Mouse (Mus musculus): ENCODE data around the gene Tgm2. TPM values are rescaled to one million over a fixed set of nuclear protein-coding genes. Genes with fewer than 3 reads are reported as not detected.

Tgm2 gene
- polyA plus RNA-seq, 1 experiment = 15.8 TPM

DNA sequence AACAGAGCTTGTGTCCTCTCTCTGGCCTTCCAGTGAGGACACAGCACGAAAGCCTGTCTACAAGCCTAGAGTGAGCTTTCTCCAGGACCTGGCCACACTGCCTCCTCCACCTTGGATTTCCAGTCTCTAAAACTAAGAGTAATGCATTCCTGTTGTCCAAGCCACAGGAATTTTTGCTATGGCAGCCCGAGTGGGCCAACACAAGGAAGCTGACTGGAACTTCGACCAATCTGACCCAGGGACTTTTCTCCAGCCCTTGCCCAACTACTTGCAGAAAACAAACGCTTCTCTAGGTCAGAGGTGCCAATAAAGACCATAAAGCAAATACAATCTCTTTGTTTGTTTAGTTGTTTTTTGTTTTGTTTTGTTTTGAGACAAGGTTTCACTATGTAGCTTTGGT, 56.1 kb downstream of the Tgm2 start:
- Histone ChIP-seq H3K4me1 (ENCODE audit: control insufficient read depth, insufficient read depth, low read length) (peaks cover 12% of the 10 kb centered on the region), H3K27ac (ENCODE audit: insufficient read depth, low read length) (no peak overlapping the region), H3K4me3 (ENCODE audit: insufficient read depth, low read length) (no peak overlapping the region)
- TF ChIP-seq POLR2A (IDR thresholded peaks at IDR 0.05; ENCODE audit: low read depth, low read length) (no peak), CTCF (IDR thresholded peaks at IDR 0.05; ENCODE audit: borderline replicate concordance, insufficient read depth, low read length) (no peak)

DNA sequence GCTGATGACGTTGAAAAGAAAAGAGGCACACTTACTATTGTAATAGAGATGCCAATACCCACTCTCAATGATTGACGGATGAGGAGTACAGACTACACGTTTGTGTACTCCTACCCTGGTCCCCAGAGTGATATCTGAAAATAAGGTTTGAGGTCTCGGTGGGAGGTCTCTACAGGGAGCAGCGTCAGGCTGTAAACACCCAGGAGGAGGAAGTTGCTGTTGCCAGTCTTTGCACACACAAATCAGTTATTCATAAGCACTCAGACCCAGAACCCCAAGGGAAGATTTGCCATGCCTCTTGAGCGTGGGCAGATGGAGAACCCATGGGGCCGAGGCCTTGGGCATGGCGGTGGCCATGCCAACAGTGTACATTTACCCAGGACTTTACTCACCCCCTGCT, 61.8 kb downstream of the Tgm2 start:
- no peak overlapping the region for H3K4me3 ChIP-seq (ENCODE audit: insufficient read depth, low read length)
- H3K27ac ChIP-seq (ENCODE audit: insufficient read depth, low read length) = no peak overlapping the region
- no peaks in the 10 kb centered on the region for H3K4me1 ChIP-seq (ENCODE audit: control insufficient read depth, insufficient read depth, low read length)
- TF ChIP-seq POLR2A (IDR thresholded peaks at IDR 0.05; ENCODE audit: low read depth, low read length) = no peak

DNA sequence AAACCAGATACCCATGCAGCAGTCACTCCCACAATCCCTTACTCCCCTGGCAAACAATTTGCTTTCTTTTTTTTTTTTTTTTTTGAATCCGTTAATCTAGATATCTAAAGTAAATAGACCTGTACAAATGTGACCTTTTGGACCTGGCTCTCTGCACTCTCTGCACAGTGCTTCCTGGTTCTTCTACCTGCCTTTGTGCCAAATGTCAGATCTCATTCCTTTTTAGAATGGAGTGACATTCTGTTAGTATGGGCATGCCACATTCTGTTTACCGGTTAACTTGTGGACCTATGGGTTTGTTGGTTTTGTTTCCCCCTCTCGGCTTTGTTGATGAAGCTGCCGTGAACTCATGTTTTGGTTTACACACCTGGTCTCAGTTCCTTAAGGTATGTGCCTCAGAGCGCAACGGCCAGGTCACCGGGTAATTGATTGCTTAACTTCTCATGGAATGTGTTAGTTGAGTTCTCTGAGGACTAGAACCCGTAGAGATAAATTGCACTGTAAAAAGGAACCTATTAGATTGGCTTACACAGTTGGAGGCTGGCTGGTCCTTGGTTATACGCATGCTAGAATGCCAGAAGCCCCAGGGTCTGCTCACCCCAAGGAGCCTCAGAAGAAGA, 65.5 kb downstream of the Tgm2 start:
- Histone ChIP-seq H3K4me3 (ENCODE audit: insufficient read depth, low read length) (no peak overlapping the region), H3K4me1 (ENCODE audit: control insufficient read depth, insufficient read depth, low read length) (no peaks in the 10 kb centered on the region), H3K27ac (ENCODE audit: insufficient read depth, low read length) (no peak overlapping the region)
- TF ChIP-seq POLR2A (IDR thresholded peaks at IDR 0.05; ENCODE audit: low read depth, low read length) (no peak), CTCF (IDR thresholded peaks at IDR 0.05; ENCODE audit: borderline replicate concordance, insufficient read depth, low read length) (no peak)

DNA sequence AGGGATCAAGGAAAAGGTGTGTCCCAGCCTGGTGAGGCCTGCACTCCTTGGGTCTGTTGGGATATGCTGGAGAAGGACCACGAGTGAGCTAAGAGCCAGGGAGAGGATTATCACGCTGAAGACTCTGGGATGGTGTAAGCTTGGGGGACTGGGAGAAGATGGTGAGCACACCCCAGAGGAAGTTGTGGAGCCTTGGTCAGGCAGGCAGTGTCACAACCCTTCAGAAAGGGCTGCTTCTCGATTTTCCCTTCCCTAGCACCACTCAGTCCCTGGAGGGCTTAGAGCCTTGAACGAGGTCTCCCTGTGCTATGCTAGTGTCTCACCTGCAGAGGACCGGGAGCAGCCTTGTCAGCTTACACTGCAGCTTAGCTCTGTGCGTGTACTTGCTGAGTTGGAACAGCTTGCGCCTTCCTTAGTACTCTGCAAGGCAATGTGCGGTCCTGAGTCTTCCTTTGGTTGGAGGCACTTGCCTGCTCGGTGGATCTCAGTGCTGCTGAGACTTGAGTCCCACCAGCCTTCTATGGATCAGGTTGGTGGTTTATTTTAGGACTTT, 66.3 kb downstream of the Tgm2 start:
- H3K4me1 ChIP-seq (ENCODE audit: control insufficient read depth, insufficient read depth, low read length) = no peaks in the 10 kb centered on the region
- H3K4me3 ChIP-seq (ENCODE audit: insufficient read depth, low read length) = no peak overlapping the region
- no peak overlapping the region for H3K27ac ChIP-seq (ENCODE audit: insufficient read depth, low read length)
- no peak for TF ChIP-seq POLR2A (IDR thresholded peaks at IDR 0.05; ENCODE audit: low read depth, low read length)
- no peak for TF ChIP-seq CTCF (IDR thresholded peaks at IDR 0.05; ENCODE audit: borderline replicate concordance, insufficient read depth, low read length)

DNA sequence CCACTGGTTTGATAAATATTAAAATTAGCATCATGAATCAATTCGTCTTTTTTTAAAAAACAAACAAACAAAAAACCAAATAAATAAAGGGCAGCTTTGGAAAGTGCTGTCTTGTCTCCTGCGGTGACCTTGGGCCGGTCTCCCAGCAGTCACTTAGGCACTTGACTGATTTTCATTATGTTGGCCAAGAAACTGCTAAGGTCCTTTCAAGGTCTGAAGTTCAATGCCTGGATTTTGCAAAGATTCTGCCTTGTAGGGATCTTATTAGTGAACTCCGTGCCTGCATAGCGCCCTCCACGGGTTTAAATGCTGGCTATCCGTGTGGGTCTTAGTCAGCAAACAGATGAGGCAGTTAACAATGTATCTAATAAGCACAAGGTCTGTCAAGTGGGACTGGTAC, 67.3 kb downstream of the Tgm2 start:
- Histone ChIP-seq H3K4me3 (ENCODE audit: insufficient read depth, low read length) (no peak overlapping the region), H3K4me1 (ENCODE audit: control insufficient read depth, insufficient read depth, low read length) (no peaks in the 10 kb centered on the region), H3K27ac (ENCODE audit: insufficient read depth, low read length) (no peak overlapping the region)
- no peak for TF ChIP-seq POLR2A (IDR thresholded peaks at IDR 0.05; ENCODE audit: low read depth, low read length)
- no peak for TF ChIP-seq CTCF (IDR thresholded peaks at IDR 0.05; ENCODE audit: borderline replicate concordance, insufficient read depth, low read length)

DNA sequence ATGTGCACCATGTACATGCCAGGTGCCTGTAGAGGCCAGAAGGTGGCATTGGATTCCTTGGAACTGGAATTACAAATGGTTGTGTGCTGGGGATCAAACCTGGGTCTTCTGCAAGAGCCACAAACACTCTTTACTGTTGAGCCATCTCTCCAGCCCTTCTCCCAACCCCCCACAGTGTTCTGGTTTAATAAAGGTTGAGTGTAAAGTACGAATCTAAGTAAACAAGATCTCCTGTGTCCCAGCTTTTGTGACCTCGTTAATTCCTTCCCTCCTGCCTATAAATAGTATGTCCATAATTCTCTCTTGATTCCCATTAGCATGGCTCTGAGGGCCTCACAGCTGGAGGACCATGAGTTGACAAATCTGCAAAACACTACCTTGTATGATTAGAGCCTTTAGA, 68.3 kb downstream of the Tgm2 start:
- H3K4me1 ChIP-seq (ENCODE audit: control insufficient read depth, insufficient read depth, low read length) = no peaks in the 10 kb centered on the region

DNA sequence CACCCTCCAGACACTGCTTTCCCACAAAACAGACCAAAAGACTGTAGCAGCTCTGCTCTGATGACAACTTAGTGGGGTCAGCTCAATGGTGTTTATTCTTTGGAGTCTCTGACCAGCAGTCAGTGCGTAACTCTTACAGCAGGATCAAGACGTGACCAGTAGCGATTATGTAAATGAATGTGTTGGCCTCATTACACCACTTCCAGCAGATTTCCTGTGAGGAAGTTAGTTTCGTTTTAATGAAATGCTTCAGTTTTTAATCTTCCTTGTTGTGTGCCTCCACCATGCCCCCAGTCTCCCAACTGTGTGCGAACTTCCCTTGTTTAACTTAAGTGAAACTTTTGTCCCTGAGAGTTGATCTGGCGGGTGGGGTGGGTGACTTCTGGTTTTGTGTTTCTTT, 69.5 kb downstream of the Tgm2 start:
- no peak overlapping the region for H3K4me3 ChIP-seq (ENCODE audit: insufficient read depth, low read length)
- TF ChIP-seq POLR2A (IDR thresholded peaks at IDR 0.05; ENCODE audit: low read depth, low read length) (no peak), CTCF (IDR thresholded peaks at IDR 0.05; ENCODE audit: borderline replicate concordance, insufficient read depth, low read length) (no peak)

More for the DNA sequence above, 68.3 kb downstream of the Tgm2 start:
- H3K4me3 ChIP-seq (ENCODE audit: insufficient read depth, low read length) = no peak overlapping the region
- no peak overlapping the region for H3K27ac ChIP-seq (ENCODE audit: insufficient read depth, low read length)
- TF ChIP-seq POLR2A (IDR thresholded peaks at IDR 0.05; ENCODE audit: low read depth, low read length) (no peak), CTCF (IDR thresholded peaks at IDR 0.05; ENCODE audit: borderline replicate concordance, insufficient read depth, low read length) (no peak)

DNA sequence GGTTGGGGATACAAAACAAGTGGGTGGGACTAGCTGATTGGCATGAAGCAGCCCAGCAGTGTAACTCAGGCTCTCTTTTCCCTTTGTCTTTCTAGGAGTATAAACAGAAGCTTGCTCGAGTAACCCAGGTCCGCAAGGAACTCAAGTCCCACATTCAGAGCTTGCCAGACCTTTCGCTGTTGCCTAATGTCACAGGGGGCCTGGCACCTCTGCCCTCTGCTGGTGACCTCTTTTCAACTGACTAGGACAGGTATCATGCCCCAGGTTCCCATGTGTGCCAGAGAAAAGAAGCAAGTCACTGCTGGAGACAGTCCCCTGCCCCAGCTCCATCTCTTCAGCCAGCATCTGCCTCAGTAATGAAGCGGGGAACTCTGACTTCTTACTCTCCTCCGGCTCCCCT, 71.4 kb downstream of the Tgm2 start:
- Histone ChIP-seq H3K27ac (ENCODE audit: insufficient read depth, low read length) (no peak overlapping the region), H3K4me3 (ENCODE audit: insufficient read depth, low read length) (no peak overlapping the region), H3K4me1 (ENCODE audit: control insufficient read depth, insufficient read depth, low read length) (no peaks in the 10 kb centered on the region)
- TF ChIP-seq CTCF (IDR thresholded peaks at IDR 0.05; ENCODE audit: borderline replicate concordance, insufficient read depth, low read length) (no peak), POLR2A (IDR thresholded peaks at IDR 0.05; ENCODE audit: low read depth, low read length) (no peak)

More for the DNA sequence above, 69.5 kb downstream of the Tgm2 start:
- no peaks in the 10 kb centered on the region for H3K4me1 ChIP-seq (ENCODE audit: control insufficient read depth, insufficient read depth, low read length)
- H3K27ac ChIP-seq (ENCODE audit: insufficient read depth, low read length) = no peak overlapping the region

DNA sequence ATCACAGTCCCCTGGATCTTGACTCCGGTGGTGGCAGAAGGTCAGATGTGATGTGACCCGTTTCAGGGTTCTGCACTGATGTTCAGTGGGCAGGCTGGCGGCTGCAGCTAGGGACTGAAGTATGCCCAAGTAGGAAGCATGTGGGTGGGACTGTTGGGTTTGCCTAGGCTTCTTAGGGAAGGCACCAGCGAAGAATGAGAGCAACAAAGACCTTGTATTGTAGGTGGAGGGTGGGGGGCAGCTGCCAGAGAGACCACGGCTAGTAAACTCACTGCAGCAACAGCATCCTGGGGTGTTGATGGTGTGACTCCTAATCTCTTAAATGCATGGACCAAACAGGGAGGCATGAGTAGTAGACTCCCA, 74.6 kb downstream of the Tgm2 start:
- Histone ChIP-seq H3K27ac (ENCODE audit: insufficient read depth, low read length) (no peak overlapping the region), H3K4me1 (ENCODE audit: control insufficient read depth, insufficient read depth, low read length) (no peaks in the 10 kb centered on the region), H3K4me3 (ENCODE audit: insufficient read depth, low read length) (no peak overlapping the region)
- TF ChIP-seq POLR2A (IDR thresholded peaks at IDR 0.05; ENCODE audit: low read depth, low read length) (no peak), CTCF (IDR thresholded peaks at IDR 0.05; ENCODE audit: borderline replicate concordance, insufficient read depth, low read length) (no peak)

DNA sequence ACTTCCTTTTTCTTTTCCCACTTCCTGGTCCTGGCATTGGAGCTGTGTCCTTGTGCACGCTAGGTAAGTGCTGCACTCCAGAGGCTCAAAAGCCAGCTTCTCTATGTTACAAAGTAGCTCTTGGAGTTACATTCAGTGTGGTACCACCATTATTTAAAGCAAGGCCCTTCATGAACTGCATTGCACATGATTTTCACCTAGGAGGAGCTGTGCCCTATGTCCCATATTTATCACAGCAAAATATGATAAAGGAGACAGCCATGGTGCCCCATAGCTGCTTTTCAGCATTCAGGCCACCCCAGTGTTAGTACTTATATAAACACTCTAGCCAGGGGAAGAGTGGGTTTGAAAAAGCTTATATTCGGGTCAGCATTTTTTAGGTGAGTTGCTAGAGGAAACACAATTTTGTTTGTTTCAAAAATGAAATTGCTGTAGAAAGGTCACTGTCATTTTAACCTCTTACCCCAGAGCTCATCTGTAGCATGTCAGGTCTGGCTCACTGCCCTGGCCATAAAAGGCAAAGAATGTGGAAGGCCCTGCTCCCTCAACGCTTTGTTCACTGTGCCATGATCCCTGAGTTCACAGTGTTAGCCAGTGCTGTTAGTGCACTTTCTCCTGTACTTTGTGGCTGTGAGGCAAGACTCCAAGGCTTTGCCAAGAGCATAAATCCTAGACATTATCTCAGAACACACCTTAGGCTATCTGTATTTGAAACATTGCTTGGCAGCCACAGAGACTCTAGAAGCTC, 75.2 kb downstream of the Tgm2 start:
- TF ChIP-seq POLR2A (IDR thresholded peaks at IDR 0.05; ENCODE audit: low read depth, low read length) = no peak
- TF ChIP-seq CTCF (IDR thresholded peaks at IDR 0.05; ENCODE audit: borderline replicate concordance, insufficient read depth, low read length) = no peak
- no peaks in the 10 kb centered on the region for H3K4me1 ChIP-seq (ENCODE audit: control insufficient read depth, insufficient read depth, low read length)
- H3K4me3 ChIP-seq (ENCODE audit: insufficient read depth, low read length) = no peak overlapping the region
- no peak overlapping the region for H3K27ac ChIP-seq (ENCODE audit: insufficient read depth, low read length)
